Mouse (Mus musculus) lung, postnatal 0 days (tissue): ENCODE results near the gene Scfd2.

Experiments used
- CTCF ChIP-seq: IDR thresholded peaks from 2 replicates; pipeline ENCODE4 v1.5.1; 2016; ENCODE audit warnings: antibody characterized with exemption, mild to moderate bottlenecking
- EP300 ChIP-seq: IDR thresholded peaks from 2 replicates; pipeline ENCODE4 v1.6.1; 2016; ENCODE audit warnings: antibody characterized with exemption, mild to moderate bottlenecking, control low read depth

DNA sequence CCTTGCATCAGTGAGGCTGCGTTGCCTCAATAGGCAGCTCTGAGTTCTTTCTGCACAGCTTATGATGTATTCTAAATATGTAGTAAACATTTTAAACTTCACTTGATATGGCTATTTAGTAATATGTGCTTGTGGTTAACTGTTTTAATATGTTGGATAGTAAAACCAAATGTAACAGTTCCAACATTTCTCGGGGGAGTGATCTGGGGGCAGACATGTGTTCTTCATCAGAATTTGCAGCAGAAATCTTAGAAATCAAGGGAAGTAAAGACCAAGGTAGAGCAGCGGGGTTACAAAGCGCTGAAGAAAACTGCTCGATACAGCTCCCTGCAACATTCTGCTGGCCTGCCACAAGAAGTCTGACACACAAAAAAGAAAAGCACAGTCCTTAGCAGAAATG, 140.2 kb downstream of the Scfd2 start:
- TF ChIP-seq CTCF (no peak), EP300 (no peak)
